Mouse (Mus musculus) hindbrain, postnatal 0 days (tissue): ENCODE data around the gene Trabd2b. TPM values are rescaled to one million over a fixed set of nuclear protein-coding genes. Genes with fewer than 3 reads are reported as not detected.
A peak's percentile ranks its signal among the peaks of the same experiment; 100 is the strongest.

Experiments used
- ATAC-seq: fragments of 200-750 bp; cut with Nextera tagmentation; 2 replicates; pipeline ENCODE4 v1.8.0; 2017; ENCODE audit warnings: mild to moderate bottlenecking, moderate TSS enrichment, moderate library complexity
- DNase-seq: peaks from one replicate; pipeline ENCODE4 v3.0.0-alpha.2; 2015; ENCODE audit warnings: low spot score
- H3K27ac ChIP-seq: fragments of 300-500 bp; sonication (generic); 2 replicates; pipeline ENCODE4 v1.5.1; 2014; ENCODE audit warnings: mild to moderate bottlenecking
- H3K27me3 ChIP-seq: fragments of 300-500 bp; sonication (generic); 2 replicates; pipeline ENCODE4 v1.6.1; 2014; ENCODE audit warnings: low read length, mixed read lengths; ENCODE audit not compliant: insufficient read depth
- H3K36me3 ChIP-seq: fragments of 300-500 bp; sonication (generic); 2 replicates; pipeline ENCODE4 v1.6.1; 2014; ENCODE audit warnings: low read length, mixed read lengths; ENCODE audit not compliant: insufficient read depth
- H3K4me1 ChIP-seq: fragments of 300-500 bp; sonication (generic); 2 replicates; pipeline ENCODE4 v1.6.1; 2014; ENCODE audit warnings: antibody characterized with exemption, low read length, mixed read lengths; ENCODE audit not compliant: insufficient read depth
- H3K4me2 ChIP-seq: fragments of 300-500 bp; sonication (generic); 2 replicates; pipeline ENCODE4 v1.6.1; 2014; ENCODE audit warnings: low read depth, mild to moderate bottlenecking, low read length, moderate library complexity, mixed read lengths
- H3K4me3 ChIP-seq: fragments of 300-500 bp; sonication (generic); 2 replicates; pipeline ENCODE4 v1.5.1; 2014; ENCODE audit warnings: low read length
- H3K9ac ChIP-seq: fragments of 300-500 bp; sonication (generic); replicated peaks from 2 replicates; pipeline ENCODE4 v1.6.1; 2014; ENCODE audit warnings: mild to moderate bottlenecking, low read length, moderate library complexity, mixed read lengths
- H3K9me3 ChIP-seq: fragments of 300-500 bp; sonication (generic); 2 replicates; pipeline ENCODE4 v1.6.1; 2016; ENCODE audit warnings: low read length, mixed read lengths
- CTCF ChIP-seq: IDR thresholded peaks from 2 replicates; pipeline ENCODE4 v1.5.1; 2016; ENCODE audit warnings: antibody characterized with exemption, control low read depth, low read depth
- WGBS: fragments of 180-500 bp; shearing (Covaris S2); extraction: QIAGEN DNeasy Blood & Tissue Kit; methylation state at CpG from one replicate; pipeline ENCODE4 v1.1.7; 2014; 5-methylcytosine and 5-hydroxymethylcytosine counted together
- polyA plus RNA-seq: library from polyadenylated mRNA; unstranded; fragments of >200 nt; fragmentation: Nextera tagmentation; extraction: Ambion mirVana; gene quantifications from 2 replicates; pipeline ENCODE4 v1.2.1, GENCODE M21; 2015
- total RNA-seq: library from RNA; depleted of rRNA; stranded (reverse); fragments of >200 nt; gene quantifications from 2 replicates; pipeline ENCODE4 v1.2.3, GENCODE M21; 2014

Trabd2b gene
- total and polyA plus RNA-seq, 2 experiments from 2014 or later, result 0.65 to 1.8 TPM

- Histone ChIP-seq H3K27me3 (0 out of 2 replicates have a peak, but pooled peaks cover 5% of the 10 kb centered on the region), H3K4me3 (no peak overlapping the region), H3K9me3 (no peaks in the 10 kb centered on the region), H3K36me3 (no peaks in the 10 kb centered on the region), H3K4me1 (peaks cover 9% of the 10 kb centered on the region; the same call in 1 of the 2 replicates), H3K27ac (no peak overlapping the region), H3K9ac (no peak overlapping the region), H3K4me2 (no peak overlapping the region)
- ATAC-seq (no peak), DNase-seq (no peak)
- no peak for TF ChIP-seq CTCF
- WGBS, result 76% methylated on average over 2 of the region's 2 CpGs
Observed at GRCm38 (mm10) chr4:114408298-114408697, 1.8 kb downstream of the Trabd2b start.

- no peak for DNase-seq
- no peak for ATAC-seq
- H3K4me2 ChIP-seq, result no peak overlapping the region
- H3K4me1 ChIP-seq, result peaks cover 9% of the 10 kb centered on the region; the same call in 1 of the 2 replicates
- H3K27me3 ChIP-seq, result 0 out of 2 replicates have a peak, but pooled peaks cover 5% of the 10 kb centered on the region
- no peak for TF ChIP-seq CTCF
- no peaks in the 10 kb centered on the region for H3K36me3 ChIP-seq
- 58% methylated on average over 18 of the region's 18 CpGs for WGBS
- no peak overlapping the region for H3K4me3 ChIP-seq
- no peak overlapping the region for H3K9ac ChIP-seq
- H3K27ac ChIP-seq, result no peak overlapping the region
- H3K9me3 ChIP-seq, result no peaks in the 10 kb centered on the region
Observed at GRCm38 (mm10) chr4:114408890-114409480, 2.5 kb downstream of the Trabd2b start.

- Histone ChIP-seq H3K27ac (no peak overlapping the region), H3K9ac (no peak overlapping the region), H3K9me3 (no peaks in the 10 kb centered on the region), H3K4me3 (no peak overlapping the region), H3K4me2 (no peak overlapping the region), H3K36me3 (no peaks in the 10 kb centered on the region), H3K27me3 (0 out of 2 replicates have a peak, but pooled peaks cover 5% of the 10 kb centered on the region), H3K4me1 (peaks cover 9% of the 10 kb centered on the region; the same call in 1 of the 2 replicates)
- DNase-seq, result no peak
- TF ChIP-seq CTCF, result no peak
- ATAC-seq, result no peak
Observed at GRCm38 (mm10) chr4:114409511-114409910, 3.0 kb downstream of the Trabd2b start.

- Histone ChIP-seq H3K4me2 (no peak overlapping the region), H3K4me3 (no peak overlapping the region), H3K27me3 (0 out of 2 replicates have a peak, but pooled peaks cover 5% of the 10 kb centered on the region), H3K27ac (no peak overlapping the region), H3K4me1 (peaks cover 9% of the 10 kb centered on the region; the same call in 1 of the 2 replicates), H3K9me3 (no peaks in the 10 kb centered on the region), H3K36me3 (no peaks in the 10 kb centered on the region), H3K9ac (no peak overlapping the region)
- WGBS, result 22% methylated on average over 3 of the region's 3 CpGs
- no peak for TF ChIP-seq CTCF
- no peak for ATAC-seq
- DNase-seq, result no peak
Observed at GRCm38 (mm10) chr4:114410026-114410425, 3.5 kb downstream of the Trabd2b start.

- no peaks in the 10 kb centered on the region for H3K36me3 ChIP-seq
- no peak overlapping the region for H3K27ac ChIP-seq
- H3K27me3 ChIP-seq, result 0 out of 2 replicates have a peak, but pooled peaks cover 5% of the 10 kb centered on the region
- TF ChIP-seq CTCF, result no peak
- 16% methylated on average over 11 of the region's 11 CpGs for WGBS
- H3K4me3 ChIP-seq, result no peak overlapping the region
- ATAC-seq (peak; percentile 21; the same call in 1 of the 2 replicates), DNase-seq (no peak)
- no peak overlapping the region for H3K4me2 ChIP-seq
- H3K9me3 ChIP-seq, result no peaks in the 10 kb centered on the region
- peaks cover 9% of the 10 kb centered on the region; the same call in 1 of the 2 replicates for H3K4me1 ChIP-seq
- H3K9ac ChIP-seq, result no peak overlapping the region
Observed at GRCm38 (mm10) chr4:114410443-114410842, 3.9 kb downstream of the Trabd2b start.

- DNase-seq (no peak), ATAC-seq (no peak)
- Histone ChIP-seq H3K27ac (no peak overlapping the region), H3K36me3 (no peaks in the 10 kb centered on the region), H3K4me2 (no peak overlapping the region), H3K9ac (no peak overlapping the region), H3K4me3 (no peak overlapping the region), H3K4me1 (peaks cover 9% of the 10 kb centered on the region; the same call in 1 of the 2 replicates), H3K27me3 (0 out of 2 replicates have a peak, but pooled peaks cover 5% of the 10 kb centered on the region), H3K9me3 (no peaks in the 10 kb centered on the region)
- WGBS, result 43% methylated on average over 9 of the region's 9 CpGs
- TF ChIP-seq CTCF, result no peak
Observed at GRCm38 (mm10) chr4:114410958-114411661, 4.6 kb downstream of the Trabd2b start.
